Mouse (Mus musculus) lung, postnatal 25 days (tissue): ENCODE data around the gene Rbpj.

ENCODE experiments used
- DNase-seq: peaks from one replicate; pipeline ENCODE4 v3.0.0; 2022; ENCODE audit warnings: low spot score

Gene Rbpj

GRCm38 (mm10) chr5:53465883-53466282, at the start of gene Rbpj:
Gene Rbpj, plus strand, starts transcription at chr5:53466152.
- DNase-seq, result no peak

- no peak for DNase-seq
These were observed 45.2 kb upstream of the Rbpj start for GRCm38 (mm10) chr5:53420777-53421176.

GRCm38 (mm10) chr5:53421291-53421690, 44.7 kb upstream of the Rbpj start:
- no peak for DNase-seq

GRCm38 (mm10) chr5:53427411-53427810, 38.5 kb upstream of the Rbpj start:
- no peak for DNase-seq

GRCm38 (mm10) chr5:53429683-53430477, 36.1 kb upstream of the Rbpj start:
- peak; percentile 71 for DNase-seq

GRCm38 (mm10) chr5:53432451-53432850, 33.5 kb upstream of the Rbpj start:
- no peak for DNase-seq

GRCm38 (mm10) chr5:53436905-53437632, 28.9 kb upstream of the Rbpj start:
- no peak for DNase-seq

- no peak for DNase-seq
These were observed 28.2 kb upstream of the Rbpj start for GRCm38 (mm10) chr5:53437767-53438166.

GRCm38 (mm10) chr5:53438268-53438667, 27.7 kb upstream of the Rbpj start:
- no peak for DNase-seq

- DNase-seq, result no peak
These were observed 26.3 kb upstream of the Rbpj start for GRCm38 (mm10) chr5:53439655-53440054.

GRCm38 (mm10) chr5:53444030-53444429, 21.9 kb upstream of the Rbpj start:
- DNase-seq, result peak; percentile 58

GRCm38 (mm10) chr5:53450945-53451344, 15.0 kb upstream of the Rbpj start:
- DNase-seq, result no peak

- no peak for DNase-seq
These were observed 14.1 kb upstream of the Rbpj start for GRCm38 (mm10) chr5:53451829-53452228.

- no peak for DNase-seq
These were observed 13.0 kb upstream of the Rbpj start for GRCm38 (mm10) chr5:53452920-53453319.

- no peak for DNase-seq
These were observed 11.2 kb upstream of the Rbpj start for GRCm38 (mm10) chr5:53454706-53455105.

- DNase-seq, result no peak
These were observed 10.5 kb upstream of the Rbpj start for GRCm38 (mm10) chr5:53455459-53455858.

GRCm38 (mm10) chr5:53460196-53460595, 5.8 kb upstream of the Rbpj start:
- DNase-seq, result no peak

- DNase-seq, result peak; percentile 64
These were observed 2.6 kb upstream of the Rbpj start for GRCm38 (mm10) chr5:53463098-53464018.

GRCm38 (mm10) chr5:53466422-53467333, 726 bp downstream of the Rbpj start:
- DNase-seq, result no peak

GRCm38 (mm10) chr5:53467602-53468001, 1.6 kb downstream of the Rbpj start:
- no peak for DNase-seq

- DNase-seq, result no peak
These were observed 2.4 kb downstream of the Rbpj start for GRCm38 (mm10) chr5:53468366-53468765.
